Mouse (Mus musculus) lung, postnatal 25 days (tissue): Measurements from ENCODE around the gene Jph2.

Source experiments
- DNase-seq: peaks from one replicate; pipeline ENCODE4 v3.0.0; 2022; ENCODE audit warnings: low spot score

Jph2 gene

DNA sequence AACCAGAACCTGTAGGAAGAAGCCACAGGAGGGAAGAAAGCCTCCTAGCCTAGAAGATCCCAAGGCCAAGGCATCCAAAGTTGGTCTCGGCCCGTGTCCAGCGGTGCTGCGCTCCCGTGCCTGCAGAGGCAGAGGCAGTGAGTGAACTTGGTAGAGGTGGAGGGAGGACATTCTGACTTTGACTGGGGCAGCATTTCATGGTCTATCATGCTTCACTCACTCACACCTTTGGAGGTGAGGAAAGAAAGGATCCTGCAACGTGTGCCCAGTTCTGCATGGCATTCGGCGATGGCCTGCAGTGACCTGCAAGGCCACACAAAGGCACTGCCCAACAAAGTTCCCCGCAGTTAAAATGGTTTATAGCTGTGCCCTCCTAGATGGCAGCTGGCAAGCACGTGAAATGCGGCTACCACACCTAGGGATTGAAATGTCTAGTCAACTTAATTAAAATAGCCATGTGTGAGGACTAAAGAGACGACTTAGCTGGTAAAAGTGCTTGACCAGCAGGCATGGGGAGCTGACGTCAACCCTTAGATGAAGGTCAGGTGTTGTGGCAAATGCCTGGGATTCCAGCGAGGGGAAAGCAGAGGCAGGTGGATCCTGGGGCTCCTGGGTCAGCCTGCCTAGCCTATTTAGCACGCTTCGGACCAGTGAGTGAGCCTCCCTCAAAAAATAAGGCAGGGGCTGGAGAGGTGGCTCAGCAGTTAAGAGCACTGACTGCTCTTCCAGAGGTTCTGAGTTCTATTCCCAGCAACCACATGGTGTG lies 36.8 kb downstream of the Jph2 start:
- DNase-seq, result no peak

GRCm38 (mm10) chr2:163359253-163359652 lies 38.5 kb downstream of the Jph2 start:
- DNase-seq, result no peak

DNA sequence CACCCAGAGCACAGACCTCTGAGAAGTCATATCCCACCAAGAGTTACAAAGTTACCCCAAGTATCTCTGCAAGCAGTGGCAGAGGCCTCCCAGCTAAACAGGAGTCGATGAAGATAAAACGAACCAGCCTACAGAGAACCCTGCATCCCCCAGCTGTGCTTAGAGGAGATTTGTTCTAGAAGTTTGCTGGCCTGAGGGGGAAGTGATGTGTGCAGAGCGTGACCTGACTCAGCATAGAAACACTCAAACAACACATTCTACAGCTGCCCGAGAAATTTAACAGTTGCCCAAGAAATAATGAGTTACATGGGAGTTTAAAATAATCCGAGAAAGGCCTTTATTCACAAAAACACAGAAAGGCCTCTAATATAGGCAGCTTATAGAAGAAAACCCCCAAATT lies 39.1 kb downstream of the Jph2 start:
- no peak for DNase-seq

- no peak for DNase-seq
Observed at GRCm38 (mm10) chr2:163356113-163356840, 41.5 kb downstream of the Jph2 start.

GRCm38 (mm10) chr2:163355666-163356065 lies 42.1 kb downstream of the Jph2 start:
- no peak for DNase-seq

DNA sequence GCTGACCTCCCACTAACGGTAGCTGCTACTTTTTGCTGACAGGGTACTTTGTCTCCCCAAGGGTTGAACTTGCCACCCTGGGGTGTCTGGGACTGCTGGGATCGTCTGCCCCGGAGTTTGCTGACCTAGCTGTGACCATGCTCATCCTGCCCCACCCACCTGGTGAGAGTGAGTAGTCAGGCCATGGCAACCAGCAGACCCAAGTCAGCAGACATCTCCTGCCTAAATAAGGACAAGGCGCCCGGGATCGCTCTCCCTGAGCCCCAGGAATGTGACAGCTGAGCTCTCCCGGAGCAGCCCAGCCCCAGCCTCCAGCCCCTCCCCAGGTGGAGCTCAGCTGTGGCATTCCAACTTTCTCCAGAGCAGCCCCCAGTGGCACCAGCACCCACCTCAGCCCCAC lies 44.1 kb downstream of the Jph2 start:
- no peak for DNase-seq

- DNase-seq, result no peak
Observed at GRCm38 (mm10) chr2:163350443-163350842, 47.4 kb downstream of the Jph2 start.

DNA sequence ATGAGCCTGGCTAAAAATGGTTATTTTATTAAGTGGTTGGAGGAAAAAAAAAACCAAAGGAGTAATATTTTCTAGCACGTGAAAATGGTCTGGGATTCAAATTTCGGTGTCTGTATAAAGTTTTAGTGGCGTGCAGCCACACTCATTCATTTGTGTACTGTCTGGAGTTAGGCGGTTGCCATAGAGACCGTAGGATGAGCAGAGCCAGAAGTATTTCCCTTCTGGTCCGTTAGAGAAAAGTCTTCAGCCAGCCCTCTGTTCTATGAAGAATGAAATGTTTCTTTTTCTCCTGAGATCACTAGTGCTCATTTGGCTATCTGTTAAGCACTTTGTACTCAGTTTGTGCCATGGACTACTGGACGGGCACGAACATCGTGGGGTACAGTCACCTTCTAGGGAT lies 48.4 kb downstream of the Jph2 start:
- no peak for DNase-seq

GRCm38 (mm10) chr2:163348677-163349076 lies 49.1 kb downstream of the Jph2 start:
- no peak for DNase-seq

DNA sequence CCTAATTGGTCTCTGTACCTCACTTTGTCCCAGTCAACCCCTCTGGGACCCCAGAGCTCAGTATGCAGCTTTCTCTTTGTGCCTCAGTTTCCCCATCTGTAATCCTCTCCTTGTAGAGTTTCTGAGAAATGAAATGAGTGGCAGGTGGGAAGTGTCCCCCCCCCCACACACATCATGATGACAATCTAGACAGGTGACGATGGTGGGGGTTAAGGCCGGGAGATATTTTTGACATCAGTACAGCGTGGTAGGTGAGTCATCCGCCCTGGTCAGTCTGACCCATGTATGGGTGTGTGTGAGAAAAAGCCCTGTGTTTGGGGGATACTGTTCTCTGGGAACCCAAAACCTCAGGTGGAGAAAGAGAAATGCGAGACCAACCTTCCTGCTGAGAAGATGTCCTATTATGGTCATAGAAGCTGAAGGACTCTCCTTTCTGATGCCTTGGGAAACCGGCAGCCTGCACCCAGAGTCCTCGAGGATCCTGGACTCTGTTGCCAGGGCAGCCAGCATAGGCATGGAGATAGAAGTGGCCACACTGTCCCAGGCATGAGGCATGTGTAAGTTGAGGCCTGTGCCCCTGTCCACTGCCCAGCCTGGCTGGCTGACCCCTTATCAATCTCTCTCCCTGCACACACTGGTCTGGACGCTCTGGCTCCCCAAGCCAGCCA lies 50.1 kb downstream of the Jph2 start:
- DNase-seq, result no peak

- no peak for DNase-seq
Observed at GRCm38 (mm10) chr2:163346497-163346896, 51.3 kb downstream of the Jph2 start.

- peak; percentile 32 for DNase-seq
Observed at GRCm38 (mm10) chr2:163344976-163345660, 52.7 kb downstream of the Jph2 start.

GRCm38 (mm10) chr2:163343671-163344070 lies 54.1 kb downstream of the Jph2 start:
- no peak for DNase-seq

GRCm38 (mm10) chr2:163340263-163340662 lies 57.5 kb downstream of the Jph2 start:
- peak; percentile 36 for DNase-seq

GRCm38 (mm10) chr2:163332368-163333055 lies 65.3 kb downstream of the Jph2 start:
- no peak for DNase-seq

- no peak for DNase-seq
Observed at GRCm38 (mm10) chr2:163331423-163331822, 66.4 kb downstream of the Jph2 start.

GRCm38 (mm10) chr2:163330742-163331141 lies 67.1 kb downstream of the Jph2 start:
- DNase-seq, result peak; percentile 54

GRCm38 (mm10) chr2:163323163-163323562 lies 74.6 kb downstream of the Jph2 start:
- no peak for DNase-seq

DNA sequence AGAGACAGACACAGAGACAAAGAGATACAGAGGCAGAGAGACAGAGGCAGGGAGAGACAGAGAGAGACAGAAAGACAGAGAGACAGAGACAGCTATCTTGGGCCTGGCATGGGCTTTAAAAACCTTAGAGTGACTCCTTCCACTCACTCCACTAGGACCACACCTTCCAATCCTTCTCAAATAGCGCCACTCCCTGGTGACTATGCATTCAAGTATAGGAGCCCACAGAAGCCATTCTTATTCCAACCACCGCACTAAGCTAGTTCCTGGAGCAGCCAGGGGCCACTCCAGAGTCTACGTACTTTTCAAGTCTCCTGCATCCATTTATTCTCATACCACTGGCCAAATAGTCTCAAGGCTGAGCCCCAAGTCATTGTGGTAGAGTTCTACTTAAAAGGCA lies 79.0 kb downstream of the Jph2 start:
- no peak for DNase-seq

DNA sequence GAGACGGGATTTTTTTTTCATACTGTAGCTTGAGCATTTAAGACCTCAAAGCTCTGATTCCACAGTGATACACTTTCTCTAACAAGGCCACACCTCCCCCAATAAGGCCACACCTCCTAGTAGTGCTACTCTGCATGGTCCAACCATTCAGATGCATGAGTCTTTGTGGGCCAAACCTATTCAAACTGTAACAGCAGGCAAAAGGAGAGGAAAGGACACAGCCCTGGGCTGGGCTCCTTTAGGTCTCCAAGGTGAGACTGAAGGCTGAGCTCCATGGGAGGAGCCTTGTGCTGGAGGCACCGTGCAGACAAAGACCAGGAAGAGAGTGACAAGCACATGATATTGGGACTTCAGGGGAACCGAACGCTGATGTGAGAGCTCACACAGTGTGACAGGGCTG lies 80.5 kb downstream of the Jph2 start:
- DNase-seq, result no peak

- no peak for DNase-seq
Observed at GRCm38 (mm10) chr2:163310163-163310688, 87.6 kb downstream of the Jph2 start.

DNA sequence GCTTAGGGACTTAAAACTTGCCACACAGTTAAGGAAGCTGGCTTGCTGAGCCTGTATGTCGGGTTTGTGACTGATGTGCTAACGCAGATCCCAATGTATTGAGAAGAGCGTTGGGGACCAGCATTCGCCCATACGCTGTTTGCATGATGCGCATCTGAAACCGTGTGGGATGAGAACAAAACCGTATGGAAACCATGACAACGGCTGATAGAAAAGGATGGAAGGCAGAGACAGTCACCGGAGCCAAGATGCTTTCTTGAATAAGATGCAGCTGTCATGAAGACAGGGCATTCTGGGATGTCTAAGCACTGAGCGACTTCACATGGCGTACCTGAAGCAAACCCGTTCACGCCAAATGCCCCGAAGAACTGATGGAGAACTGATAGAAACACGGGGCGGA lies 88.4 kb downstream of the Jph2 start:
- no peak for DNase-seq
